Mouse (Mus musculus) lung, postnatal 0 days (tissue): ENCODE measurements around the gene Myadm. TPM values are rescaled to one million over a fixed set of nuclear protein-coding genes. Genes with fewer than 3 reads are reported as not detected.
"Not testable (repeated sequence)": the region's sequence is repeated elsewhere in the genome, so short reads cannot be mapped to it uniquely, and the experiment has no call there.

Experiments used
- ATAC-seq: fragments of 200-750 bp; cut with Nextera tagmentation; 2 replicates; pipeline ENCODE4 v1.8.0; 2017; ENCODE audit warnings: moderate library complexity
- DNase-seq: peaks from one replicate; pipeline ENCODE4 v3.0.0-alpha.2; 2016; ENCODE audit warnings: low spot score
- H3K27ac ChIP-seq: fragments of 300-500 bp; sonication (generic); 2 replicates; pipeline ENCODE4 v1.5.1; 2014; ENCODE audit warnings: antibody characterized with exemption, mild to moderate bottlenecking, low read length, mixed read lengths
- H3K27me3 ChIP-seq: fragments of 300-500 bp; sonication (generic); replicated peaks from 2 replicates; pipeline ENCODE4 v1.6.1; 2014; ENCODE audit warnings: low read length, mixed read lengths; ENCODE audit not compliant: insufficient read depth
- H3K36me3 ChIP-seq: fragments of 300-500 bp; sonication (generic); 2 replicates; pipeline ENCODE4 v1.6.1; 2014; ENCODE audit warnings: low read length, mixed read lengths; ENCODE audit not compliant: insufficient read depth
- H3K4me1 ChIP-seq: fragments of 300-500 bp; sonication (generic); 2 replicates; pipeline ENCODE4 v1.6.1; 2014; ENCODE audit warnings: antibody characterized with exemption, low read depth, low read length, mixed read lengths; ENCODE audit not compliant: insufficient read depth
- H3K4me2 ChIP-seq: fragments of 300-500 bp; sonication (generic); replicated peaks from 2 replicates; pipeline ENCODE4 v1.6.1; 2014; ENCODE audit warnings: low read depth, mild to moderate bottlenecking, low read length, moderate library complexity, mixed read lengths
- H3K4me3 ChIP-seq: fragments of 300-500 bp; sonication (generic); 2 replicates; pipeline ENCODE4 v1.5.1; 2014; ENCODE audit warnings: low read depth, low read length
- H3K9ac ChIP-seq: fragments of 300-500 bp; sonication (generic); replicated peaks from 2 replicates; pipeline ENCODE4 v1.6.1; 2014; ENCODE audit warnings: low read depth, mild to moderate bottlenecking
- H3K9me3 ChIP-seq: fragments of 300-500 bp; sonication (generic); 2 replicates; pipeline ENCODE4 v1.6.1; 2016; ENCODE audit warnings: low read length, mixed read lengths
- CTCF ChIP-seq: IDR thresholded peaks from 2 replicates; pipeline ENCODE4 v1.5.1; 2016; ENCODE audit warnings: antibody characterized with exemption, mild to moderate bottlenecking
- EP300 ChIP-seq: IDR thresholded peaks from 2 replicates; pipeline ENCODE4 v1.6.1; 2016; ENCODE audit warnings: antibody characterized with exemption, mild to moderate bottlenecking, control low read depth
- WGBS: fragments of 180-500 bp; shearing (Covaris S2); extraction: QIAGEN DNeasy Blood & Tissue Kit; methylation state at CpG from one replicate; pipeline ENCODE4 v1.1.7; 2014; 5-methylcytosine and 5-hydroxymethylcytosine counted together
- polyA plus RNA-seq: library from polyadenylated mRNA; unstranded; fragments of >200 nt; fragmentation: Nextera tagmentation; extraction: Ambion mirVana; gene quantifications from 2 replicates; pipeline ENCODE4 v1.2.1, GENCODE M21; 2015

Myadm gene
- polyA plus RNA-seq, 1 experiment from 2014 or later, result 144 TPM

- no peak overlapping the region for H3K4me3 ChIP-seq
- H3K27me3 ChIP-seq, result no peaks in the 10 kb centered on the region
- H3K36me3 ChIP-seq, result no peaks in the 10 kb centered on the region
- H3K9me3 ChIP-seq, result no peaks in the 10 kb centered on the region
- no peak overlapping the region for H3K4me2 ChIP-seq
- H3K27ac ChIP-seq, result 0 out of 2 replicates have a peak overlapping the region, but pooled peaks have one; percentile 7
- DNase-seq, result peak; percentile 68
- peaks cover 10% of the 10 kb centered on the region for H3K4me1 ChIP-seq
- H3K9ac ChIP-seq, result no peak overlapping the region
- 36% methylated on average over 7 of the region's 7 CpGs for WGBS
- ATAC-seq, result no peak
- TF ChIP-seq CTCF, result no peak
- no peak for TF ChIP-seq EP300
Observed at GRCm38 (mm10) chr7:3287186-3287585, 1.7 kb upstream of the Myadm start.

- H3K27ac ChIP-seq, result peak overlapping the region; percentile 97
- no peaks in the 10 kb centered on the region for H3K9me3 ChIP-seq
- no peaks in the 10 kb centered on the region for H3K27me3 ChIP-seq
- 0 out of 2 replicates have a peak, but pooled peaks cover 7% of the 10 kb centered on the region for H3K36me3 ChIP-seq
- H3K4me2 ChIP-seq, result peak overlapping the region; percentile 64
- peak overlapping the region; percentile 68 for H3K4me3 ChIP-seq
- TF ChIP-seq EP300, result peak; percentile 64; the same call in 1 of the 2 replicates
- TF ChIP-seq CTCF, result no peak
- DNase-seq, result peak; percentile 98
- H3K4me1 ChIP-seq, result peaks cover 21% of the 10 kb centered on the region
- peak; percentile 85 for ATAC-seq
- peak overlapping the region; percentile 82 for H3K9ac ChIP-seq
- WGBS, result 2% methylated on average over 17 of the region's 18 CpGs
Observed at GRCm38 (mm10) chr7:3290257-3291033, 1.6 kb downstream of the Myadm start.

DNA sequence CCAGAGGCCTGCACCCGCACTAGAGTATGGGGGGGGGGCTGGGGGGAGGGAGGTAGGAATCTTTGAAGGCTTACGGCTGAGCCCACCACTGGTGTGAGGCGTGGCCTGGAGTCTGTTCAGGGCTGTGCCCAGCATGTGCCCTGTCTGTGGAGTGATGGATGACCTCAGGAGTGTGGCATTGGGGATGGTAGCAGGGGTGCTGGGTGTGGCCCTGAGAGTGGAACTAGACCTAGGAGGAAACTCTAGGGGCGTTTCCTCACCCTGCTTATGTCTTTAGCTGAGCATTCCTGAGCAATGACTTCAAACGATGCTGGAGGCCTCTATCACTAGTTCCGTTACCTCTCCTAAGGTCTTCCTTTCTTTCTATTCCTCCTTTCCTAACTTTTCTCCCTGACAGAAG lies 2.3 kb downstream of the Myadm start:
- peaks cover 21% of the 10 kb centered on the region for H3K4me1 ChIP-seq
- peaks cover 10% of the 10 kb centered on the region; the same call in 1 of the 2 replicates for H3K36me3 ChIP-seq
- WGBS, result 22% methylated on average over 5 of the region's 6 CpGs
- H3K9ac ChIP-seq, result peak overlapping the region; percentile 82
- ATAC-seq, result peak; percentile 43
- H3K9me3 ChIP-seq, result no peaks in the 10 kb centered on the region
- TF ChIP-seq CTCF, result no peak
- TF ChIP-seq EP300, result peak; percentile 59
- H3K27ac ChIP-seq, result peak overlapping the region; percentile 97
- no peaks in the 10 kb centered on the region for H3K27me3 ChIP-seq
- peak overlapping the region; percentile 64 for H3K4me2 ChIP-seq
- H3K4me3 ChIP-seq, result peak overlapping the region; percentile 68
- DNase-seq, result peak; percentile 90

DNA sequence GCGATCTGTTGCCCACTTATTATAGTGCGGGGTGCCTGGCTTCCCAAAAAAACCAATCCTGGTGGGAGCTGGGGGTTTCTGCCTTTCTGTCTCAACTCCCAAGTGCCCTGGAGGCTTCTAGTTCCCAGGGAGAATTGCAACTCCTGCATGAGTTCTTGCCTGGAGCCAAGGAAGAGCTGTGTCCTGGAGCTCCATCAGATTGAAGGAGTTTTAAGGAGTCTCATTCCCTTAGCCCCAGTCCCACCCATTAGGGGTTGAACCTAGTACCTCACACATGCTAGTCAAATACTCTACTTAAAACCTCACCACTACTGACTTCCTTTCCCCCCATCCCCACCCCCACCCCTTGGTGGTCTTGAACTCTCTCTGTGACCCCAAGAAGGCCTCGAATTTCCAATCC lies 2.9 kb downstream of the Myadm start:
- H3K9ac ChIP-seq, result peak overlapping the region; percentile 82
- peak overlapping the region; percentile 97 for H3K27ac ChIP-seq
- peak; percentile 27 for DNase-seq
- peaks cover 16% of the 10 kb centered on the region; the same call in 1 of the 2 replicates for H3K36me3 ChIP-seq
- no peak for ATAC-seq
- TF ChIP-seq EP300 (no peak), CTCF (no peak)
- H3K4me1 ChIP-seq, result peaks cover 21% of the 10 kb centered on the region
- H3K27me3 ChIP-seq, result no peaks in the 10 kb centered on the region
- H3K4me3 ChIP-seq, result peak overlapping the region; percentile 68
- 55% methylated on average over 3 of the region's 3 CpGs for WGBS
- H3K9me3 ChIP-seq, result no peaks in the 10 kb centered on the region
- H3K4me2 ChIP-seq, result peak overlapping the region; percentile 64

GRCm38 (mm10) chr7:3292271-3292670 lies 3.4 kb downstream of the Myadm start:
- Histone ChIP-seq H3K4me2 (peak overlapping the region; percentile 64), H3K9ac (peak overlapping the region; percentile 82), H3K4me1 (peaks cover 21% of the 10 kb centered on the region), H3K4me3 (peak overlapping the region; percentile 68), H3K36me3 (peaks cover 21% of the 10 kb centered on the region), H3K27ac (peak overlapping the region; percentile 97)
- not testable (repeated sequence) for ATAC-seq, H3K9me3 ChIP-seq, DNase-seq, H3K27me3 ChIP-seq
- 45% methylated on average over 10 of the region's 12 CpGs for WGBS

DNA sequence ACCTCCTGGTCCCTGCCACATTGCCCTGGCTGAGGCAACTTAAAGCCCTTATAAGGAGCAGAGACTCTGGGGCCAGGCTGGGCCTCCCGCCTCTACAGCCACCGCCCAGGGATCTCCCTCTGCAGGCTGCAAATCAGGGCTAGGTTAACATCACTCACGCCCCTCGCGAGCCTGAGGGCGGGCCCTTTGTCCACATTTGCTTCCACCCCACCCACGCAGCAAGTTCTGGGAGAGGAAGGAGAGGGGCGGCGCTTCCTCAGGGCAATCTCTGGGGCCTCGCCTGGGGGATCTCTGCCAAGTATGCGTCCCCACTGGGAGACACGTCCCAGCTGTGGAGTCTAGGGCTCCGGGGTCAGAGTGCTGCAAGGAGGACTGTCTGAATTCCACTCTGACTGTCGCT lies 3.9 kb downstream of the Myadm start:
- peak; percentile 87 for ATAC-seq
- 3% methylated on average over 13 of the region's 14 CpGs for WGBS
- H3K4me1 ChIP-seq, result peaks cover 21% of the 10 kb centered on the region

More for the DNA sequence above, 3.9 kb downstream of the Myadm start:
- Histone ChIP-seq H3K36me3 (peaks cover 26% of the 10 kb centered on the region), H3K27ac (peak overlapping the region; percentile 97), H3K27me3 (no peaks in the 10 kb centered on the region), H3K4me2 (peak overlapping the region; percentile 64), H3K4me3 (peak overlapping the region; percentile 68), H3K9me3 (no peaks in the 10 kb centered on the region), H3K9ac (peak overlapping the region; percentile 24)
- peak; percentile 99 for DNase-seq
- TF ChIP-seq CTCF, result peak; percentile 50
- TF ChIP-seq EP300, result peak; percentile 78; the same call in 1 of the 2 replicates
